Mouse (Mus musculus): ENCODE measurements around the gene Ifih1. TPM values are rescaled to one million over a fixed set of nuclear protein-coding genes. Genes with fewer than 3 reads are reported as not detected.

Ifih1 gene
- polyA plus RNA-seq (2012; rRNA removed) = 5.3 and 27.0 TPM in 2 replicates

- peak within 1 kb of the TSS; percentile 84 for H3K27ac ChIP-seq (ENCODE audit: insufficient read depth, low read depth, low read length)
- peaks cover 2% of the 10 kb centered on the region; the same call in 1 of the 2 replicates for H3K4me1 ChIP-seq (ENCODE audit: control insufficient read depth, insufficient read depth, insufficient read length, low read length)
- TF ChIP-seq POLR2A (IDR thresholded peaks at IDR 0.05; ENCODE audit: low read depth, low read length) (peak; percentile 53; the same call in 1 of the 2 replicates), CTCF (IDR thresholded peaks at IDR 0.05; ENCODE audit: extremely low read depth, insufficient read length, insufficient replicate concordance, low read depth, low read length) (peak; percentile 36; the same call in 1 of the 2 replicates)
- under 1% methylated on average over 30 of the region's 30 CpGs for WGBS
- H3K36me3 ChIP-seq (ENCODE audit: control insufficient read depth, insufficient read depth, low read length) = no peaks in the 10 kb centered on the region
- H3K27me3 ChIP-seq (ENCODE audit: control insufficient read depth, insufficient read depth, low read length) = no peaks in the 10 kb centered on the region
- H3K4me3 ChIP-seq (ENCODE audit: low read depth, low read length) = peak within 1 kb of the TSS; percentile 72
Observed at GRCm38 (mm10) chr2:62646014-62646645, at the start of gene Ifih1. TSS of gene Ifih1 (minus strand) at chr2:62646255.

DNA sequence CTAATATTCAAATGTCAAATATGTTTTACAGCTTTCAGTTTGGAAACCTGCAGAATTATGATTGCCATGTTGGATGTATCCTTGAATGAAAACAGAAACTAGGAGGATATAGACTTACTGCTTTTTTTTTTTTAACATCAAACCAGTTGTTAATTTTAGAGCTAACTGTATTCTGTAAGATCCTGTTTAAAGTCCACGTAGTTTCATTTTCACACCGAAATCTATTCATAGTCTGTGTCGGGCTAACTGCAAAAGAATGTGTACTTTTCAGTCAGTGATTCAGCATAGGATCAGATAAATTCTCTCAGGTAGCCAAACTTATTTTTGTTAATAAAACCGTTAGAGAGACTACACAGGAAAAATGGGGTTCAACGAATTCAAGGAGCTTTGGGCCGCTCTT is 39.9 kb upstream of the Ifih1 start:
- Histone ChIP-seq H3K4me1 (ENCODE audit: control insufficient read depth, insufficient read depth, insufficient read length, low read length) (peaks cover 6% of the 10 kb centered on the region; the same call in 1 of the 2 replicates), H3K27me3 (ENCODE audit: control insufficient read depth, insufficient read depth, low read length) (no peaks in the 10 kb centered on the region), H3K27ac (ENCODE audit: insufficient read depth, low read depth, low read length) (no peak overlapping the region), H3K36me3 (ENCODE audit: control insufficient read depth, insufficient read depth, low read length) (peaks cover 5% of the 10 kb centered on the region), H3K4me3 (ENCODE audit: low read depth, low read length) (no peak overlapping the region)
- WGBS = 44% methylated on average over 6 of the region's 6 CpGs
- TF ChIP-seq POLR2A (IDR thresholded peaks at IDR 0.05; ENCODE audit: low read depth, low read length) (no peak), CTCF (IDR thresholded peaks at IDR 0.05; ENCODE audit: extremely low read depth, insufficient read length, insufficient replicate concordance, low read depth, low read length) (no peak)

- Histone ChIP-seq H3K4me3 (ENCODE audit: low read depth, low read length) (no peak overlapping the region), H3K27me3 (ENCODE audit: control insufficient read depth, insufficient read depth, low read length) (no peaks in the 10 kb centered on the region), H3K4me1 (ENCODE audit: control insufficient read depth, insufficient read depth, insufficient read length, low read length) (peaks cover 6% of the 10 kb centered on the region; the same call in 1 of the 2 replicates), H3K27ac (ENCODE audit: insufficient read depth, low read depth, low read length) (no peak overlapping the region), H3K36me3 (ENCODE audit: control insufficient read depth, insufficient read depth, low read length) (peaks cover 5% of the 10 kb centered on the region)
- TF ChIP-seq CTCF (IDR thresholded peaks at IDR 0.05; ENCODE audit: extremely low read depth, insufficient read length, insufficient replicate concordance, low read depth, low read length) (no peak), POLR2A (IDR thresholded peaks at IDR 0.05; ENCODE audit: low read depth, low read length) (no peak)
- WGBS = 52% methylated on average over 3 of the region's 3 CpGs
Observed at GRCm38 (mm10) chr2:62684989-62685595, 39.0 kb upstream of the Ifih1 start.

DNA sequence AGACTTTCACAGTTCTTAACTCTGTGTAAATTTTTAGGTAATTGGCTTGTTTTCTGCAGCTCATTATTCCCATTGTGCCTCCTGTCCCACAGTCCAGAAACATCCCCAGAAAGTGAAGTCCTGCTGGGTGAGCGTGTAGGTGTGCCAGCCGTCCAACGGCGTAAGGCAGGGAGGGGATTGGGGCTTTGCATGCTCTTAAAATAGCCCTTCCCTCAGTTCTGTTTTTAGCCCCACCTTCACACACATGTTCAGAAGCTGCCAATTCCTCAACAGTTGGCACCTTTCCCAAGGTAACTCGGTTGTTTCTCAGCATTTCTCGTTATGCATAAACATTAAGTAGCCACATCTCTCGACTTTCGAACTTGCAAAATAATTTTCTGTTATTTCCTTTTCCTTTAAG is 35.6 kb upstream of the Ifih1 start:
- no peak for TF ChIP-seq CTCF (IDR thresholded peaks at IDR 0.05; ENCODE audit: extremely low read depth, insufficient read length, insufficient replicate concordance, low read depth, low read length)
- TF ChIP-seq POLR2A (IDR thresholded peaks at IDR 0.05; ENCODE audit: low read depth, low read length) = no peak
- WGBS = 52% methylated on average over 8 of the region's 8 CpGs
- Histone ChIP-seq H3K4me3 (ENCODE audit: low read depth, low read length) (no peak overlapping the region), H3K4me1 (ENCODE audit: control insufficient read depth, insufficient read depth, insufficient read length, low read length) (peaks cover 6% of the 10 kb centered on the region; the same call in 1 of the 2 replicates), H3K27me3 (ENCODE audit: control insufficient read depth, insufficient read depth, low read length) (no peaks in the 10 kb centered on the region), H3K27ac (ENCODE audit: insufficient read depth, low read depth, low read length) (no peak overlapping the region), H3K36me3 (ENCODE audit: control insufficient read depth, insufficient read depth, low read length) (peaks cover 2% of the 10 kb centered on the region; the same call in 1 of the 2 replicates)

DNA sequence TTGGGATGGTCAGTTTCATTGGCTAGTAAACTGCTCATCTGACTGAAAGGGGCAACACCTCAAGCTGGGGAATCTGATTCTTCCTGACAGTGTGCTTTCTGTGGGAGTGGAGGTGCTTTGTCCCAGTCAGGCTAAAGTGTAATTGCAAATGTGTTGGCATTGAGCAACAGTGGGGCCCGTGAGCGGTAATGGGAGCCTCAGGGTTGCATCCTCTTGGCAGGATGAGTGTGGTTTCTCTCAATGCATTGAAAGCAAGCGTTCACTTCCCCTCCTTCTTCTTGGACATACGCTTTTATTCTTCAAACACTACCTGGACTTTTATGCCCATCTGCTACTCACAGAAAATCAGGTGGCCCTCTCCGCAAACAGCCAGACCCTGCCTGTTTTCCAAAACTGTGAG is 26.7 kb upstream of the Ifih1 start:
- H3K27me3 ChIP-seq (ENCODE audit: control insufficient read depth, insufficient read depth, low read length) = no peaks in the 10 kb centered on the region
- TF ChIP-seq CTCF (IDR thresholded peaks at IDR 0.05; ENCODE audit: extremely low read depth, insufficient read length, insufficient replicate concordance, low read depth, low read length) = no peak
- no peak for TF ChIP-seq POLR2A (IDR thresholded peaks at IDR 0.05; ENCODE audit: low read depth, low read length)
- H3K36me3 ChIP-seq (ENCODE audit: control insufficient read depth, insufficient read depth, low read length) = 0 out of 2 replicates have a peak, but pooled peaks cover 3% of the 10 kb centered on the region
- H3K27ac ChIP-seq (ENCODE audit: insufficient read depth, low read depth, low read length) = no peak overlapping the region
- no peaks in the 10 kb centered on the region for H3K4me1 ChIP-seq (ENCODE audit: control insufficient read depth, insufficient read depth, insufficient read length, low read length)
- WGBS = 90% methylated on average over 5 of the region's 5 CpGs
- H3K4me3 ChIP-seq (ENCODE audit: low read depth, low read length) = no peak overlapping the region

DNA sequence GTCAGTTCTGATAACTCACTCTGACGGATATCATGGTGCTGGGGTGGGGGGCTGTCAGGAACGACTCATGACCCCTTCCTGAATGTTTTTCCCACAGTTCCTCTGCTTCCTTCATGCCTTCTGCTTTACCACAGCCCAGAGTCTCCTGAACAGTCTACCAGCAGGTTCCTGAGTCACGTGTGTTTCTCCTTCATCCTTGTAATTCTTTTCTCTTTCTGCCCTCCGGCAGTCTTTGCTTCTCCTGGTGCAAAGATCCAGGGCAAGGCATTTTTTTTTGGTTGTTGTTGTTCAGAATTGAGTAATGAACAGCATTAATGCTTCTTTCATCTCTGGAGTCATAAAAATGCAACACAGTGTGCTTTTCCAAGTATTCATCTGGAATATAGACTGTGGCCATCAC is 24.7 kb upstream of the Ifih1 start:
- H3K27ac ChIP-seq (ENCODE audit: insufficient read depth, low read depth, low read length) = no peak overlapping the region
- H3K27me3 ChIP-seq (ENCODE audit: control insufficient read depth, insufficient read depth, low read length) = no peaks in the 10 kb centered on the region
- H3K36me3 ChIP-seq (ENCODE audit: control insufficient read depth, insufficient read depth, low read length) = 0 out of 2 replicates have a peak, but pooled peaks cover 3% of the 10 kb centered on the region
- TF ChIP-seq POLR2A (IDR thresholded peaks at IDR 0.05; ENCODE audit: low read depth, low read length) (no peak), CTCF (IDR thresholded peaks at IDR 0.05; ENCODE audit: extremely low read depth, insufficient read length, insufficient replicate concordance, low read depth, low read length) (no peak)
- no peaks in the 10 kb centered on the region for H3K4me1 ChIP-seq (ENCODE audit: control insufficient read depth, insufficient read depth, insufficient read length, low read length)
- 82% methylated on average over 4 of the region's 4 CpGs for WGBS
- no peak overlapping the region for H3K4me3 ChIP-seq (ENCODE audit: low read depth, low read length)

DNA sequence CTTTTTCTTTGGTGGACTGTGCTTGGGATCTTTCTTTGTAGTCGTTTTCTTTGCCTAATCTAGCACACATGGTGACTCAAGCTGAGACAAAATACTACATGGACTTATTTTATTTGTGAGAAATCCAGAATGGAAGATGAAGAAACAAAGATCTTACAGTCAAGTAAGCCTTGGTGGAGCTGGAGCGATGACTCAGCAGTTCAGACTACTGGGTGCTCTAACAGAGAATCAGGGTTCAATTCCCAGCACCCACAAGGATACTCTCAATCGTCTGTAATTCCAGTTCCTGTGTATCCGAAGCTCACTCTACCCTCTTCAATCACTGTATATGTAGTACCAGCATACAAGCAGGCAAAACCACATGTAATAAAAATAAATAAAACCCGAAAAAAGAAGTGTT is 24.2 kb upstream of the Ifih1 start:
- Histone ChIP-seq H3K4me1 (ENCODE audit: control insufficient read depth, insufficient read depth, insufficient read length, low read length) (peaks cover 3% of the 10 kb centered on the region; the same call in 1 of the 2 replicates), H3K36me3 (ENCODE audit: control insufficient read depth, insufficient read depth, low read length) (0 out of 2 replicates have a peak, but pooled peaks cover 2% of the 10 kb centered on the region), H3K27ac (ENCODE audit: insufficient read depth, low read depth, low read length) (no peak overlapping the region), H3K4me3 (ENCODE audit: low read depth, low read length) (no peak overlapping the region), H3K27me3 (ENCODE audit: control insufficient read depth, insufficient read depth, low read length) (no peaks in the 10 kb centered on the region)
- WGBS = 86% methylated on average over 5 of the region's 5 CpGs
- TF ChIP-seq POLR2A (IDR thresholded peaks at IDR 0.05; ENCODE audit: low read depth, low read length) (no peak), CTCF (IDR thresholded peaks at IDR 0.05; ENCODE audit: extremely low read depth, insufficient read length, insufficient replicate concordance, low read depth, low read length) (no peak)
